Mouse (Mus musculus) stomach, embryonic 14.5 days (tissue): Measurements from ENCODE around the gene Tkt. TPM values are rescaled to one million over a fixed set of nuclear protein-coding genes. Genes with fewer than 3 reads are reported as not detected.
A peak's percentile ranks its signal among the peaks of the same experiment; 100 is the strongest.

Experiments used
- ATAC-seq: fragments of 200-750 bp; cut with Nextera tagmentation; 2 replicates; pipeline ENCODE4 v1.8.0; 2017; ENCODE audit warnings: low read depth, moderate TSS enrichment; ENCODE audit not compliant: insufficient number of reproducible peaks, insufficient read depth, low FRiP score
- H3K27ac ChIP-seq: fragments of 300-500 bp; sonication (generic); 2 replicates; pipeline ENCODE4 v1.5.1; 2014; ENCODE audit warnings: mild to moderate bottlenecking, low read length, moderate library complexity, mixed read lengths
- H3K27me3 ChIP-seq: fragments of 300-500 bp; sonication (generic); 2 replicates; pipeline ENCODE4 v1.6.1; 2014; ENCODE audit warnings: low read length, control low read depth, mixed read lengths; ENCODE audit not compliant: control insufficient read depth, insufficient read depth
- H3K36me3 ChIP-seq: fragments of 300-500 bp; sonication (generic); 2 replicates; pipeline ENCODE4 v1.6.1; 2014; ENCODE audit warnings: mild to moderate bottlenecking, control low read depth, low read length, moderate library complexity, mixed read lengths; ENCODE audit not compliant: control insufficient read depth, insufficient read depth
- H3K4me1 ChIP-seq: fragments of 300-500 bp; sonication (generic); 2 replicates; pipeline ENCODE4 v1.6.1; 2014; ENCODE audit warnings: low read length, control low read depth, mixed read lengths; ENCODE audit not compliant: control insufficient read depth, insufficient read depth
- H3K4me2 ChIP-seq: fragments of 300-500 bp; sonication (generic); replicated peaks from 2 replicates; pipeline ENCODE4 v1.6.1; 2014; ENCODE audit warnings: low read depth, low read length, control low read depth
- H3K4me3 ChIP-seq: fragments of 300-500 bp; sonication (generic); 2 replicates; pipeline ENCODE4 v1.5.1; 2014; ENCODE audit warnings: low read depth, low read length, control low read depth
- H3K9ac ChIP-seq: fragments of 300-500 bp; sonication (generic); replicated peaks from 2 replicates; pipeline ENCODE4 v1.6.1; 2014; ENCODE audit warnings: low read depth, mild to moderate bottlenecking, control low read depth, low read length, moderate library complexity, mixed read lengths
- H3K9me3 ChIP-seq: fragments of 300-500 bp; sonication (generic); 2 replicates; pipeline ENCODE4 v1.6.1; 2016; ENCODE audit warnings: low read depth, low read length, control low read depth; ENCODE audit not compliant: control insufficient read depth
- WGBS: fragments of 180-500 bp; shearing (Covaris S2); extraction: QIAGEN DNeasy Blood & Tissue Kit; methylation state at CpG from one replicate; pipeline ENCODE4 v1.1.7; 2014; 5-methylcytosine and 5-hydroxymethylcytosine counted together
- polyA plus RNA-seq: library from polyadenylated mRNA; unstranded; fragments of >200 nt; fragmentation: Nextera tagmentation; extraction: Ambion mirVana; gene quantifications from 2 replicates; pipeline ENCODE4 v1.2.1, GENCODE M21; 2014

Gene Tkt
- polyA plus RNA-seq, 1 experiment from 2014 or later: 85.9 TPM

- H3K9ac ChIP-seq: no peak overlapping the region
- no peak overlapping the region for H3K4me2 ChIP-seq
- no peaks in the 10 kb centered on the region for H3K27me3 ChIP-seq
- ATAC-seq: no peak
- peaks cover 17% of the 10 kb centered on the region for H3K4me1 ChIP-seq
- no peak overlapping the region for H3K4me3 ChIP-seq
- H3K9me3 ChIP-seq: no peaks in the 10 kb centered on the region
- 80% methylated on average over 1 of the region's 1 CpGs for WGBS
- H3K27ac ChIP-seq: no peak overlapping the region
- H3K36me3 ChIP-seq: no peaks in the 10 kb centered on the region
Measured at GRCm38 (mm10) chr14:30581238-30581637, 33.1 kb downstream of the Tkt start.

GRCm38 (mm10) chr14:30584077-30584476 is 35.9 kb downstream of the Tkt start:
- Histone ChIP-seq H3K27ac (no peak overlapping the region), H3K9ac (no peak overlapping the region), H3K4me1 (peaks cover 24% of the 10 kb centered on the region), H3K27me3 (no peaks in the 10 kb centered on the region), H3K4me3 (no peak overlapping the region), H3K36me3 (no peaks in the 10 kb centered on the region), H3K9me3 (no peaks in the 10 kb centered on the region), H3K4me2 (no peak overlapping the region)
- no peak for ATAC-seq
- WGBS: 52% methylated on average over 2 of the region's 2 CpGs

GRCm38 (mm10) chr14:30584497-30585251 is 36.5 kb downstream of the Tkt start:
- peak overlapping the region; percentile 22; the same call in 1 of the 2 replicates for H3K27ac ChIP-seq

GRCm38 (mm10) chr14:30585323-30585722 is 37.2 kb downstream of the Tkt start:
- Histone ChIP-seq H3K36me3 (no peaks in the 10 kb centered on the region), H3K4me2 (no peak overlapping the region), H3K4me1 (peaks cover 24% of the 10 kb centered on the region), H3K9me3 (no peaks in the 10 kb centered on the region), H3K27me3 (no peaks in the 10 kb centered on the region), H3K4me3 (no peak overlapping the region), H3K27ac (no peak overlapping the region), H3K9ac (no peak overlapping the region)
- WGBS: 67% methylated on average over 5 of the region's 5 CpGs
- ATAC-seq: no peak

More at GRCm38 (mm10) chr14:30584497-30585251, 36.5 kb downstream of the Tkt start:
- H3K4me3 ChIP-seq: no peak overlapping the region
- no peak overlapping the region for H3K9ac ChIP-seq
- H3K36me3 ChIP-seq: no peaks in the 10 kb centered on the region
- no peak overlapping the region; the same call in 1 of the 2 replicates for H3K4me2 ChIP-seq
- no peaks in the 10 kb centered on the region for H3K27me3 ChIP-seq
- 26% methylated on average over 19 of the region's 19 CpGs for WGBS
- H3K9me3 ChIP-seq: no peaks in the 10 kb centered on the region
- 0 out of 2 replicates have a peak, but pooled peaks have one; percentile 46 for ATAC-seq
- H3K4me1 ChIP-seq: peaks cover 24% of the 10 kb centered on the region

- no peak overlapping the region for H3K9ac ChIP-seq
- H3K27ac ChIP-seq: no peak overlapping the region
- no peak for ATAC-seq
- no peak overlapping the region for H3K4me2 ChIP-seq
- H3K4me3 ChIP-seq: no peak overlapping the region
- no peaks in the 10 kb centered on the region for H3K27me3 ChIP-seq
- H3K9me3 ChIP-seq: no peaks in the 10 kb centered on the region
- peaks cover 28% of the 10 kb centered on the region for H3K4me1 ChIP-seq
- 38% methylated on average over 7 of the region's 7 CpGs for WGBS
- no peaks in the 10 kb centered on the region for H3K36me3 ChIP-seq
Measured at GRCm38 (mm10) chr14:30586780-30587461, 38.8 kb downstream of the Tkt start.

GRCm38 (mm10) chr14:30590041-30590645 is 42.0 kb downstream of the Tkt start:
- Histone ChIP-seq H3K27me3 (no peaks in the 10 kb centered on the region), H3K4me3 (no peak overlapping the region), H3K4me2 (no peak overlapping the region), H3K9me3 (no peaks in the 10 kb centered on the region), H3K27ac (no peak overlapping the region), H3K9ac (no peak overlapping the region), H3K4me1 (peaks cover 29% of the 10 kb centered on the region), H3K36me3 (no peaks in the 10 kb centered on the region)
- 70% methylated on average over 11 of the region's 11 CpGs for WGBS
- ATAC-seq: no peak

- no peaks in the 10 kb centered on the region for H3K9me3 ChIP-seq
- no peaks in the 10 kb centered on the region for H3K27me3 ChIP-seq
- 70% methylated on average over 7 of the region's 7 CpGs for WGBS
- H3K36me3 ChIP-seq: peaks cover 3% of the 10 kb centered on the region; the same call in 1 of the 2 replicates
- no peak overlapping the region for H3K27ac ChIP-seq
- no peak overlapping the region for H3K9ac ChIP-seq
- no peak overlapping the region for H3K4me3 ChIP-seq
- no peak overlapping the region for H3K4me2 ChIP-seq
- H3K4me1 ChIP-seq: peaks cover 27% of the 10 kb centered on the region
- no peak for ATAC-seq
Measured at GRCm38 (mm10) chr14:30590918-30591317, 42.8 kb downstream of the Tkt start.

- Histone ChIP-seq H3K27ac (no peak overlapping the region), H3K9ac (no peak overlapping the region), H3K4me3 (no peak overlapping the region), H3K4me2 (no peak overlapping the region), H3K9me3 (no peaks in the 10 kb centered on the region), H3K4me1 (peaks cover 27% of the 10 kb centered on the region), H3K36me3 (peaks cover 6% of the 10 kb centered on the region; the same call in 1 of the 2 replicates), H3K27me3 (no peaks in the 10 kb centered on the region)
- 15% methylated on average over 6 of the region's 6 CpGs for WGBS
- no peak for ATAC-seq
Measured at GRCm38 (mm10) chr14:30591417-30591816, 43.3 kb downstream of the Tkt start.
